Mouse (Mus musculus): Measurements from ENCODE around the gene Pparg.

DNA sequence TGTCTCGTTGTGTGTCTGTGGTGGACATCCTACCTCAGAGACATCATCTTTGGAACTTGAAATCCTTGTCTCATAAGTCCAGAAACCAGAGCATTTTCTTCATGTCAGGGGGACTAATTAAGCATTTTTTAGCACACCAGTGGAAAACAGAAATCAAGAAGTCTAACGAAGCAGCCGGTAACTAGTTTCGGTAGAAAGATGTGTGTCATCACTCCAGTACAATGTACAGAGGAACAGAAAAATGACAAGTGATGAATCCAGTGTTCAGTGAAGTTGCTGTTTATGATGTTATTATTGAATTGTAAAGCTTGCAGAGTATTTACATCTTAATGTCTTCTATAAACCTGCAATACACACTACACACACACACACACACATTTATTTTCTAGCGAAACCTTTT is 19.8 kb downstream of the Pparg start:
- TF ChIP-seq POLR2A (IDR thresholded peaks at IDR 0.05; ENCODE audit: insufficient read depth, low read depth, low read length) (no peak), CTCF (IDR thresholded peaks at IDR 0.05; ENCODE audit: insufficient read depth, low read depth, low read length) (no peak)
